Mouse (Mus musculus) testis, adult 2 months (tissue): Measurements from ENCODE around the gene Tnnt1.

Experiments
- CTCF ChIP-seq: fragments of 200-500 bp; IDR thresholded peaks from 2 replicates; pipeline ENCODE4 v1.5.1; 2012; ENCODE audit warnings: low read depth, mild to moderate bottlenecking, inconsistent platforms, low read length, moderate library complexity; ENCODE audit not compliant: control insufficient read depth, insufficient read depth, insufficient replicate concordance
- POLR2A ChIP-seq: fragments of 200-500 bp; IDR thresholded peaks from 2 replicates; pipeline ENCODE4 v1.6.1; 2012; ENCODE audit warnings: low read depth, mild to moderate bottlenecking, inconsistent platforms, low read length, moderate library complexity; ENCODE audit not compliant: control insufficient read depth

- TF ChIP-seq POLR2A (no peak), CTCF (no peak)
These were observed 2.3 kb upstream of the Tnnt1 start for GRCm38 (mm10) chr7:4518487-4518886.
